Comparison of ENCODE assay signal across 9 mouse cellular contexts in the genomic region with DNA sequence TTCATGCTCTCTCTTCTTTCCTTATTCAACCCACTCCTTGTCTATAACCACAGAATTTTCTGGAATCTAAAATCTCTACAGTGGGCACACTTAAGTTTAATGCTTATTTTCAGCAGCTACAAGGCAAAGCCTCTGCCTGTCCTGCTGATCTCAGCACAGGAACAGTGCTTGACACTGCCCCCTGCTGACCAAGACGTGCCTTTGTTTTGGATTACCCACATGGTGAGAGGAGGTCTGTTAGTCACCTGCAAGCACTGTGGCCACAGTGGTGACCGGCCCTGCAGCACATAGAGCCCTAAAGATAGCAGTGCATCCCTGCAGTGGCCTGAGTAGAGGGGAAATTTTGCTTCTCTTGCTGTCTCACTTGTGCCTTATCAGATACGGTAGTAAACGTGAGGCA. TPM values are rescaled to one million over a fixed set of nuclear protein-coding genes. Genes with fewer than 3 reads are reported as not detected.
DNase-seq lines count a peak whose midpoint lies in the region; ATAC-seq lines count a peak whose summit lies in the region.
"Had no signal": no experiment of that assay in that cellular context is flagged by ENCODE, and none has a peak within 500 bp of the region (broad histone marks: within the 10 kb centered on the region; RNA-seq: fewer than 3 reads in every experiment).

No protein-coding gene starts in this region.

- WGBS in midbrain, embryonic 10.5 days: 58% methylated on average over 4 of the region's 4 CpGs
- WGBS in midbrain, embryonic 15.5 days: 60% methylated on average over 4 of the region's 4 CpGs

- H3K4me2 ChIP-seq in midbrain, embryonic 15.5 days: no peak overlapping the region
- H3K4me2 ChIP-seq: neural tube, embryonic 12.5 days had no signal

- peaks cover 17% of the 10 kb centered on the region for H3K4me1 ChIP-seq in midbrain, embryonic 10.5 days
- H3K4me1 ChIP-seq in midbrain, embryonic 15.5 days: no peaks in the 10 kb centered on the region

- H3K4me3 ChIP-seq in midbrain, embryonic 10.5 days: no peak overlapping the region
- no peak overlapping the region for H3K4me3 ChIP-seq in midbrain, embryonic 15.5 days
- H3K4me3 ChIP-seq: neural tube, embryonic 12.5 days had no signal

- no peak for ATAC-seq in midbrain, embryonic 15.5 days (replicated peaks)
- ATAC-seq in activated CD4-positive, CD25-positive, alpha-beta regulatory T cell, adult 4 months: peak; percentile 23

- no peak overlapping the region for H3K9ac ChIP-seq in midbrain, embryonic 15.5 days
- H3K9ac ChIP-seq: neural tube, embryonic 12.5 days had no signal

- intact Hi-C loops in left cerebral cortex, postnatal 25 days (cut with DNase I): loop anchor here (2.0 kb wide), 1 partner anchor 129 kb away; no protein-coding TSS in a partner anchor

- no peaks in the 10 kb centered on the region for H3K27me3 ChIP-seq in midbrain, embryonic 10.5 days (ENCODE audit: low read depth, poor library complexity, severe bottlenecking)
- no peaks in the 10 kb centered on the region for H3K27me3 ChIP-seq in midbrain, embryonic 15.5 days (replicated peaks)
- H3K27me3 ChIP-seq: neural tube, embryonic 12.5 days had no signal

- no peaks in the 10 kb centered on the region for H3K9me3 ChIP-seq in midbrain, embryonic 10.5 days (replicated peaks)
- no peaks in the 10 kb centered on the region for H3K9me3 ChIP-seq in midbrain, embryonic 15.5 days
- H3K9me3 ChIP-seq: neural tube, embryonic 12.5 days had no signal

- H3K36me3 ChIP-seq in midbrain, embryonic 10.5 days: 0 out of 2 replicates have a peak, but pooled peaks cover 2% of the 10 kb centered on the region
- peaks cover 5% of the 10 kb centered on the region; the same call in 1 of the 2 replicates for H3K36me3 ChIP-seq in midbrain, embryonic 15.5 days (replicated peaks)
- H3K36me3 ChIP-seq: neural tube, embryonic 12.5 days had no signal

- peak; percentile 34 for DNase-seq in midbrain, embryonic 10.5 days (ENCODE audit: low spot score)
- DNase-seq in cerebellum, postnatal 36 days: peak; percentile 77 to 83
- peak; percentile 78 for DNase-seq in heart, postnatal 4 days
- peak; percentile 51 to 64 for DNase-seq in left cerebral cortex, postnatal 25 days (ENCODE audit: low spot score in 2 of 2)
- DNase-seq in natural killer cell, adult 2 months (ENCODE audit: low spot score in 2 of 2): peak; percentile 44 to 68
- DNase-seq in thymus, postnatal 10 days (ENCODE audit: low spot score in 2 of 2): peak; percentile 22 to 65

- H3K27ac ChIP-seq in midbrain, embryonic 10.5 days (replicated peaks): no peak overlapping the region
- H3K27ac ChIP-seq in midbrain, embryonic 15.5 days: no peak overlapping the region
- H3K27ac ChIP-seq: neural tube, embryonic 12.5 days had no signal

RNA-seq across cellular contexts. Expression of a gene that starts 28.2 kb away (rescaled TPM):
- polyA plus RNA-seq in midbrain, embryonic 10.5 days (2016; fragmentation: Nextera tagmentation; extraction: Ambion mirVana): 55.3 and 61.7 TPM in 2 replicates
- 65.6 and 67.6 TPM in 2 replicates for polyA plus RNA-seq in midbrain, embryonic 15.5 days (2015; fragmentation: Nextera tagmentation; extraction: Ambion mirVana)
- 10 to 100 TPM; 64.8 to 68.5 TPM for polyA plus RNA-seq in activated CD4-positive, CD25-positive, alpha-beta regulatory T cell, adult 4 months (2017; shearing (Covaris generic))
- total RNA-seq in heart, postnatal 4 days (2021): 10 to 100 TPM; 84.1 to 85.6 TPM
- total RNA-seq in left cerebral cortex, postnatal 25 days (2021): 10 to 100 TPM; 58.0 to 62.3 TPM

RNA-seq across cellular contexts. Expression of a gene that starts 28.3 kb away (rescaled TPM):
- 125 TPM in 2 replicates for polyA plus RNA-seq in midbrain, embryonic 10.5 days (2016; fragmentation: Nextera tagmentation; extraction: Ambion mirVana)
- 117 and 121 TPM in 2 replicates for polyA plus RNA-seq in midbrain, embryonic 15.5 days (2015; fragmentation: Nextera tagmentation; extraction: Ambion mirVana)
- 10 to 100 TPM; 50.7 to 63.2 TPM for polyA plus RNA-seq in activated CD4-positive, CD25-positive, alpha-beta regulatory T cell, adult 4 months (2017; shearing (Covaris generic))
- 10 to 100 TPM; 32.2 to 39.3 TPM for total RNA-seq in heart, postnatal 4 days (2021)
- total RNA-seq in left cerebral cortex, postnatal 25 days (2021): 10 to 100 TPM; 57.3 to 63.6 TPM
